Mouse (Mus musculus) intestine, postnatal 0 days (tissue): ENCODE measurements at regions not wholly inside any gene's neighbourhood (a gene's known extent, or its start where the extent isn't known, plus 50 kb on each side); places are given as distances from the start of the nearest gene placed in this dataset.

Source experiments
- ATAC-seq: fragments of 200-750 bp; cut with Nextera tagmentation; 2 replicates; pipeline ENCODE4 v1.8.0; 2017; ENCODE audit warnings: mild to moderate bottlenecking, moderate TSS enrichment, moderate library complexity
- H3K27ac ChIP-seq: fragments of 300-500 bp; sonication (generic); 2 replicates; pipeline ENCODE4 v1.5.1; 2014; ENCODE audit warnings: mild to moderate bottlenecking, low read depth, low read length, moderate library complexity
- H3K27me3 ChIP-seq: fragments of 300-500 bp; sonication (generic); replicated peaks from 2 replicates; pipeline ENCODE4 v1.6.1; 2014; ENCODE audit warnings: low read length, mixed read lengths; ENCODE audit not compliant: control insufficient read depth, insufficient read depth
- H3K36me3 ChIP-seq: fragments of 300-500 bp; sonication (generic); 2 replicates; pipeline ENCODE4 v1.6.1; 2014; ENCODE audit warnings: mild to moderate bottlenecking, moderate library complexity; ENCODE audit not compliant: control insufficient read depth, insufficient read depth
- H3K4me1 ChIP-seq: fragments of 300-500 bp; sonication (generic); replicated peaks from 2 replicates; pipeline ENCODE4 v1.6.1; 2014; ENCODE audit warnings: antibody characterized with exemption, low read length, mixed read lengths; ENCODE audit not compliant: control insufficient read depth, insufficient read depth
- H3K4me2 ChIP-seq: fragments of 300-500 bp; sonication (generic); replicated peaks from 2 replicates; pipeline ENCODE4 v1.6.1; 2014; ENCODE audit warnings: low read depth, mild to moderate bottlenecking, moderate library complexity
- H3K4me3 ChIP-seq: fragments of 300-500 bp; sonication (generic); 2 replicates; pipeline ENCODE4 v1.5.1; 2014; ENCODE audit warnings: low read depth, low read length
- H3K9ac ChIP-seq: fragments of 300-500 bp; sonication (generic); 2 replicates; pipeline ENCODE4 v1.6.1; 2014; ENCODE audit warnings: mild to moderate bottlenecking, low read depth, low read length
- H3K9me3 ChIP-seq: fragments of 300-500 bp; sonication (generic); 2 replicates; pipeline ENCODE4 v1.6.1; 2016; ENCODE audit warnings: mixed run types; ENCODE audit not compliant: control insufficient read depth
- CTCF ChIP-seq: sonication (generic); IDR thresholded peaks from 2 replicates; pipeline ENCODE4 v1.5.1; 2016; ENCODE audit warnings: low read depth, mild to moderate bottlenecking, control low read depth, antibody characterized with exemption, moderate library complexity
- WGBS: fragments of 180-500 bp; shearing (Covaris S2); extraction: QIAGEN DNeasy Blood & Tissue Kit; methylation state at CpG from one replicate; pipeline ENCODE4 v1.1.7; 2014; 5-methylcytosine and 5-hydroxymethylcytosine counted together

DNA sequence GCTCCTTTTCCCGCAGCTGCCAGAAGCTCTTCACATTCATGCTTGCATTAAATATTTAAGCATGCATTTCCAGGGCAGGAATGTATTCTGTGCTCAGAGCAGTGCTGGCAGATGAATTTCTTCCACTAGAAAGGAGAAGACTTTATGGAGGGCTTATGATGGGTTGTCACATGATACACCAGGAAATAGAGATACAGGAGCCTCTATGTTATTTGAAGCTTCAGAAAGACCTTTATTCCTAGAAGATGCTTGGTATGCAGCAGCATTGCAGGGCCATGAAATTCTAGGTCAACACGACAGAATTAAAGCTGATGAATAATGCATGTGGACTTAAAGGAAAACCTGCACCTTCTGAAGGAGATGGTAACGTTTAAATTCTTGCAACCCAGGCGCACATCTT, 212.1 kb downstream of the Adgrg6 start:
- WGBS, result 53% methylated on average over 4 of the region's 4 CpGs
- Histone ChIP-seq H3K27me3 (no peaks in the 10 kb centered on the region), H3K4me2 (no peak overlapping the region), H3K36me3 (no peaks in the 10 kb centered on the region), H3K27ac (no peak overlapping the region), H3K9ac (no peak overlapping the region), H3K4me1 (no peaks in the 10 kb centered on the region), H3K4me3 (no peak overlapping the region), H3K9me3 (no peaks in the 10 kb centered on the region)
- ATAC-seq, result no peak
- no peak for TF ChIP-seq CTCF

- H3K9ac ChIP-seq, result no peak overlapping the region
- no peak overlapping the region for H3K4me2 ChIP-seq
- H3K4me3 ChIP-seq, result no peak overlapping the region
- TF ChIP-seq CTCF, result no peak
- ATAC-seq, result no peak
- H3K27me3 ChIP-seq, result no peaks in the 10 kb centered on the region
- H3K4me1 ChIP-seq, result no peaks in the 10 kb centered on the region
- H3K36me3 ChIP-seq, result no peaks in the 10 kb centered on the region
- no peak overlapping the region for H3K27ac ChIP-seq
- 28% methylated on average over 4 of the region's 4 CpGs for WGBS
- H3K9me3 ChIP-seq, result no peaks in the 10 kb centered on the region
Observed at GRCm38 (mm10) chr10:14332688-14333117, 212.8 kb downstream of the Adgrg6 start.

- H3K36me3 ChIP-seq, result no peaks in the 10 kb centered on the region
- H3K9ac ChIP-seq, result no peak overlapping the region
- H3K4me3 ChIP-seq, result no peak overlapping the region
- H3K27ac ChIP-seq, result no peak overlapping the region
- no peaks in the 10 kb centered on the region for H3K9me3 ChIP-seq
- H3K4me1 ChIP-seq, result no peaks in the 10 kb centered on the region
- no peak for TF ChIP-seq CTCF
- H3K27me3 ChIP-seq, result no peaks in the 10 kb centered on the region
- 58% methylated on average over 2 of the region's 2 CpGs for WGBS
- no peak for ATAC-seq
- no peak overlapping the region for H3K4me2 ChIP-seq
Observed at GRCm38 (mm10) chr10:14328846-14329245, 216.6 kb downstream of the Adgrg6 start.

GRCm38 (mm10) chr10:14326229-14326628, 219.2 kb downstream of the Adgrg6 start:
- H3K4me2 ChIP-seq, result no peak overlapping the region
- no peaks in the 10 kb centered on the region for H3K27me3 ChIP-seq
- no peak for ATAC-seq
- H3K9ac ChIP-seq, result no peak overlapping the region
- 79% methylated on average over 6 of the region's 6 CpGs for WGBS
- no peak overlapping the region for H3K4me3 ChIP-seq
- H3K27ac ChIP-seq, result no peak overlapping the region
- no peaks in the 10 kb centered on the region for H3K4me1 ChIP-seq
- H3K36me3 ChIP-seq, result no peaks in the 10 kb centered on the region
- TF ChIP-seq CTCF, result no peak
- H3K9me3 ChIP-seq, result no peaks in the 10 kb centered on the region

GRCm38 (mm10) chr10:14321503-14321902, 224.0 kb downstream of the Adgrg6 start:
- 2% methylated on average over 4 of the region's 4 CpGs for WGBS

DNA sequence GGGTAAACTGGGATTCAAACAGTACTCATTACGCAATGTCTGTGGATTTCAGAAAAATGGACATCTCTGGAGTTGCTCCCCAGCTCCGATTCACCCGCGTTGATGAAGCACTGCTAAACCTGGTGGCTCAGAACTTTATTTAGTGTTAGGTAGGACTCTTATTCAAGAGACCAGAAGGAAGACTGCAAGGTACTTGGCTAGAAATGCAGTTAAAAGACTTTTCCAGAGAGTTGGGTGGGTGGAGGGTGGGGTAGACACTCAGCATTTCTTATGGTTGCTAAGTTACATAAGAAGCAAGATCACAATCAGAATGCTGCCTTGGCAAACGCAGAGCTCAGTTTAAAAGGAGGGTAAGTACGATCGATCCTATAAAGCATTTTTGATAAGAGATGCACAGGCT, 230.2 kb downstream of the Adgrg6 start:
- TF ChIP-seq CTCF, result no peak
- WGBS, result 73% methylated on average over 7 of the region's 7 CpGs
- H3K27me3 ChIP-seq, result no peaks in the 10 kb centered on the region
- no peaks in the 10 kb centered on the region for H3K36me3 ChIP-seq
- no peaks in the 10 kb centered on the region for H3K4me1 ChIP-seq
- no peak for ATAC-seq
- H3K9ac ChIP-seq, result no peak overlapping the region
- no peak overlapping the region for H3K27ac ChIP-seq
- no peak overlapping the region for H3K4me3 ChIP-seq
- H3K9me3 ChIP-seq, result no peaks in the 10 kb centered on the region
- H3K4me2 ChIP-seq, result no peak overlapping the region

More at GRCm38 (mm10) chr10:14321503-14321902, 224.0 kb downstream of the Adgrg6 start:
- Histone ChIP-seq H3K4me1 (no peaks in the 10 kb centered on the region), H3K9ac (no peak overlapping the region), H3K9me3 (no peaks in the 10 kb centered on the region), H3K27me3 (no peaks in the 10 kb centered on the region), H3K36me3 (no peaks in the 10 kb centered on the region), H3K4me3 (no peak overlapping the region), H3K27ac (no peak overlapping the region), H3K4me2 (no peak overlapping the region)
- peak; percentile 89 for TF ChIP-seq CTCF
- ATAC-seq, result no peak

DNA sequence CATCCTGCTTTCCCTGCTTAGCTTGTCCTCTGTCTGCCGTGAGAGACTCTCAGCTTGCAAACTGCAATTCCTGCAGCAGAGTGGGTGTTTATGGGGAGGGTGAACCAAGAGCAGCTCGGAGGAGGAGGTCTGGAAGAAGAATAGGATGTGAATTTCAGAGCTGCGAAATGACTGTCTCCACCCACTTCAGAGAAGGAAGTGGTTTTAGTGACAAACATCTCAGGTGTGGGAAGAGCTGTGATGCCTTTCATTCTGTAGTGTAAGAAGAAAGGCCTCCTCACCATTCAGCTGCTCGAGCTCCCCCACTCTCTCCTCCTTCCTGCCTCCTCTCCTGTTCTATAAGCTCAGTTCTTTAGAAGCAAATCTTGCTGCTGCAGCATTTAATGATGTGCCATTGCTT, 230.9 kb downstream of the Adgrg6 start:
- Histone ChIP-seq H3K27me3 (no peaks in the 10 kb centered on the region), H3K4me1 (no peaks in the 10 kb centered on the region), H3K27ac (no peak overlapping the region), H3K36me3 (no peaks in the 10 kb centered on the region), H3K4me2 (no peak overlapping the region), H3K9me3 (no peaks in the 10 kb centered on the region), H3K9ac (no peak overlapping the region), H3K4me3 (no peak overlapping the region)
- 55% methylated on average over 4 of the region's 4 CpGs for WGBS
- TF ChIP-seq CTCF, result no peak
- ATAC-seq, result no peak
